In the genomic region with DNA sequence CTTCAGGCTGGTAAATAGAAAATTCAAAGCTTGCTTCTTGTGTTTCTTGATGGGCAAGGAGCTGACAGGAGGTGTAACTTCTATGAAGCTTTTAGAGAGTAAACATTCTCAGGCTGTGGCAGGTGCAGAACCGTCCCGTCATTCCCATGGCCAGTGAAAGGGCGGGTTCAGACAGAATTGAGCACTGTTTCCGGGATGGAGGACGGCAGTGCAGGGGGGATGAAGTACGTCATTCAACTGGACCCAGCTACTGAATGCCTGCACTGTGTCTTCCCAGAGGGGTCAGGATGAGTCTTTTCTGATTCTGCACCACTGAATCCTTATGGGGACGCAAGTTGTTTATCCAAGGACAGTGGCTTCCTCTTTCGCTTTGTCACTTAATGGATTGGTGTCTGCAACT, we compare ENCODE assay signal across 10 mouse cellular contexts.
DNase-seq lines count a peak whose midpoint lies in the region; ATAC-seq and TF ChIP-seq lines count a peak whose summit lies in the region.
"Had no signal": no experiment of that assay in that cellular context is flagged by ENCODE, and none has a peak within 500 bp of the region (broad histone marks: within the 10 kb centered on the region; RNA-seq: fewer than 3 reads in every experiment).

No protein-coding gene starts in this region.

- TF ChIP-seq CTCF in kidney, postnatal 0 days (IDR thresholded peaks at IDR 0.05; ENCODE audit: low read depth): no peak

- WGBS in kidney, postnatal 0 days: 54% methylated on average over 8 of the region's 8 CpGs
- 53% methylated on average over 8 of the region's 8 CpGs for WGBS in forebrain, embryonic 16.5 days
- 43% methylated on average over 8 of the region's 8 CpGs for WGBS in hindbrain, embryonic 14.5 days
- WGBS in midbrain, embryonic 16.5 days: 55% methylated on average over 8 of the region's 8 CpGs

- no peak overlapping the region for H3K4me3 ChIP-seq in kidney, postnatal 0 days (replicated peaks; ENCODE audit: low read depth, low read length)
- no peak overlapping the region for H3K4me3 ChIP-seq in forebrain, embryonic 16.5 days (replicated peaks; ENCODE audit: low read length)
- no peak overlapping the region for H3K4me3 ChIP-seq in hindbrain, embryonic 14.5 days (replicated peaks; ENCODE audit: low read length)
- 0 out of 2 replicates have a peak overlapping the region, but pooled peaks have one; percentile 4 for H3K4me3 ChIP-seq in midbrain, embryonic 16.5 days (ENCODE audit: low read depth, low read length)
- H3K4me3 ChIP-seq: limb, embryonic 12.5 days had no signal

- no peaks in the 10 kb centered on the region for H3K4me1 ChIP-seq in kidney, postnatal 0 days (replicated peaks; ENCODE audit: insufficient read depth, low read length)
- peaks cover 12% of the 10 kb centered on the region for H3K4me1 ChIP-seq in forebrain, embryonic 16.5 days (replicated peaks; ENCODE audit: control insufficient read depth, insufficient read depth, low read length)
- peaks cover 11% of the 10 kb centered on the region; the same call in 1 of the 2 replicates for H3K4me1 ChIP-seq in hindbrain, embryonic 14.5 days (replicated peaks; ENCODE audit: control insufficient read depth, insufficient read depth, low read length)
- H3K4me1 ChIP-seq in midbrain, embryonic 16.5 days (ENCODE audit: control insufficient read depth, insufficient read depth, low read length): peaks cover 8% of the 10 kb centered on the region

- H3K9ac ChIP-seq in kidney, postnatal 0 days (ENCODE audit: low read depth, low read length): no peak overlapping the region
- no peak overlapping the region for H3K9ac ChIP-seq in forebrain, embryonic 16.5 days (replicated peaks; ENCODE audit: low read depth, low read length)
- no peak overlapping the region for H3K9ac ChIP-seq in hindbrain, embryonic 14.5 days
- H3K9ac ChIP-seq in midbrain, embryonic 16.5 days (ENCODE audit: low read depth, low read length): no peak overlapping the region
- H3K9ac ChIP-seq: limb, embryonic 12.5 days had no signal

- H3K36me3 ChIP-seq in kidney, postnatal 0 days (ENCODE audit: insufficient read depth, low read length): no peaks in the 10 kb centered on the region
- no peaks in the 10 kb centered on the region for H3K36me3 ChIP-seq in forebrain, embryonic 16.5 days (ENCODE audit: control insufficient read depth, insufficient read depth)
- no peaks in the 10 kb centered on the region for H3K36me3 ChIP-seq in hindbrain, embryonic 14.5 days (replicated peaks; ENCODE audit: control insufficient read depth, insufficient read depth)
- H3K36me3 ChIP-seq in midbrain, embryonic 16.5 days (ENCODE audit: control insufficient read depth, insufficient read depth, low read length): no peaks in the 10 kb centered on the region
- H3K36me3 ChIP-seq: limb, embryonic 12.5 days had no signal

- no peak for DNase-seq in kidney, postnatal 0 days (ENCODE audit: low spot score)
- DNase-seq in kidney, adult 8-10 months: no peak
- DNase-seq in hindbrain, embryonic 14.5 days (ENCODE audit: low spot score): no peak
- no peak for DNase-seq in urinary bladder, postnatal 25 days (ENCODE audit: low spot score)
- DNase-seq: cerebellum, adult 11 months; gastrocnemius, postnatal 36 days had no signal

- H3K4me2 ChIP-seq in kidney, postnatal 0 days (ENCODE audit: low read length): peak overlapping the region; percentile 30; the same call in 1 of the 2 replicates
- H3K4me2 ChIP-seq in forebrain, embryonic 16.5 days (ENCODE audit: low read length): 0 out of 2 replicates have a peak overlapping the region, but pooled peaks have one; percentile 9
- H3K4me2 ChIP-seq in hindbrain, embryonic 14.5 days (replicated peaks): peak overlapping the region; percentile 34
- peak overlapping the region; percentile 17; the same call in 1 of the 2 replicates for H3K4me2 ChIP-seq in midbrain, embryonic 16.5 days (ENCODE audit: low read length)
- H3K4me2 ChIP-seq: limb, embryonic 12.5 days had no signal

- H3K9me3 ChIP-seq in kidney, postnatal 0 days (replicated peaks; ENCODE audit: low read length): no peaks in the 10 kb centered on the region
- H3K9me3 ChIP-seq in forebrain, embryonic 16.5 days (ENCODE audit: control insufficient read depth, low read length): no peaks in the 10 kb centered on the region
- H3K9me3 ChIP-seq in hindbrain, embryonic 14.5 days (ENCODE audit: control insufficient read depth, low read length): no peaks in the 10 kb centered on the region
- no peaks in the 10 kb centered on the region for H3K9me3 ChIP-seq in midbrain, embryonic 16.5 days (replicated peaks; ENCODE audit: control insufficient read depth, low read length, poor library complexity, severe bottlenecking)
- H3K9me3 ChIP-seq: limb, embryonic 12.5 days had no signal

- no peaks in the 10 kb centered on the region for H3K27me3 ChIP-seq in kidney, postnatal 0 days (ENCODE audit: insufficient read depth, low read length)
- H3K27me3 ChIP-seq in forebrain, embryonic 16.5 days (replicated peaks; ENCODE audit: control insufficient read depth, insufficient read depth, low read length): no peaks in the 10 kb centered on the region
- H3K27me3 ChIP-seq in hindbrain, embryonic 14.5 days (ENCODE audit: control insufficient read depth, insufficient read depth, low read length): no peaks in the 10 kb centered on the region
- H3K27me3 ChIP-seq in midbrain, embryonic 16.5 days (ENCODE audit: control insufficient read depth, insufficient read depth, low read depth, low read length): no peaks in the 10 kb centered on the region

- H3K27ac ChIP-seq in kidney, postnatal 0 days: no peak overlapping the region
- H3K27ac ChIP-seq in forebrain, embryonic 16.5 days (ENCODE audit: low read length): no peak overlapping the region
- no peak overlapping the region for H3K27ac ChIP-seq in hindbrain, embryonic 14.5 days
- no peak overlapping the region for H3K27ac ChIP-seq in midbrain, embryonic 16.5 days (ENCODE audit: low read length)
- H3K27ac ChIP-seq: limb, embryonic 12.5 days had no signal

- no peak for ATAC-seq in kidney, postnatal 0 days (replicated peaks; ENCODE audit: low FRiP score, low read depth)
- peak; percentile 36 for ATAC-seq in forebrain, embryonic 16.5 days
- peak; percentile 52; the same call in 1 of the 2 replicates for ATAC-seq in hindbrain, embryonic 14.5 days (ENCODE audit: low FRiP score)
- ATAC-seq in midbrain, embryonic 16.5 days: no peak
- ATAC-seq in erythroblast, adult 5-6 weeks (replicated peaks; ENCODE audit: low FRiP score, poor library complexity, severe bottlenecking): no peak

Comparison
In these comparisons a context has a peak if more than half of its experiments do, and no peak if none do; other contexts are left out.
1. ATAC-seq: peak in forebrain, embryonic 16.5 days (single experiment) and hindbrain, embryonic 14.5 days (single experiment); none in kidney, postnatal 0 days (single experiment), midbrain, embryonic 16.5 days (single experiment) and erythroblast, adult 5-6 weeks (single experiment).
2. Peak in every context shown above with its lines, with median percentiles within 50 percentile points of each other: H3K4me2 ChIP-seq.